Mouse (Mus musculus) thymus, adult 2 months (tissue): ENCODE measurements around the gene Naa11.

ENCODE experiments used
- CTCF ChIP-seq: fragments of 200-500 bp; IDR thresholded peaks from 2 replicates; pipeline ENCODE4 v1.5.1; 2012; ENCODE audit warnings: mild to moderate bottlenecking, control low read depth, low read length, moderate library complexity, borderline replicate concordance; ENCODE audit not compliant: control insufficient read depth, poor library complexity, insufficient read depth; ENCODE audit errors: extremely low read depth
- POLR2A ChIP-seq: fragments of 200-500 bp; IDR thresholded peaks from 2 replicates; pipeline ENCODE4 v1.6.1; 2012; ENCODE audit warnings: mild to moderate bottlenecking, low read length, control low read depth, moderate library complexity; ENCODE audit not compliant: control insufficient read depth, poor library complexity, insufficient read depth; ENCODE audit errors: extremely low read depth

DNA sequence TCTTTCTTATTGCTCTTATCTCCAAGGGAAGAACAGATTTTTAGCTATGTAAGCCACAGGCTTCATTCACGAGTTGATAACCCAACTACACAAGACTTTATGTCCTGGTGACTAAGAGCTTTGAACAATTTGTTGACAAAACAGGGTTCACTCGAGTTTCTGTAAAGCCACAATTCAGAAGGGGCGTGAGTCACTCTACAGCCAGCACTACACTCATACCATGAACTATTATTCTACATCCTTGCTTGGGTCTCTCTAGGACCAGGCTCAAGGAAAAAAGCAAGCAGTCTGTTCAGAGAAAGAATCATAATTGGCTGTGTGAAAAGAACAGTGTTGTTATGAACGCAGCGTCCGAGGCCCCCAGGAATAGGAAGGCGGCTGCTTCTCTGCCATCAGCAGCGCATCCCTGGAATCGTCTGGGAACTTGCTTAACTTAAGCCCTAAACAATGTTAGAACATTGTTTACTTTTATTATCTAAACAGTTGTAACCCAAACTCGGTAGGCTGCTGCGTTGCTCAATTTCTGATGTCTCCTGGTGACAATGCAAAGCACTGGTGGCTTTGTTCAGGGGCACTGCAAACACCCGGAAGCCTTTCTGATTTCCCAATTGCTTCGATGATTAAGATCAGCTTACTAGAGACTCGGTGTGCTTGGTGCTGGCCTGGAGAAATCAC is 9.5 kb downstream of the Naa11 start:
- no peak for TF ChIP-seq POLR2A
- no peak for TF ChIP-seq CTCF
